Mouse (Mus musculus): ENCODE measurements around the gene Rpp25l. TPM values are rescaled to one million over a fixed set of nuclear protein-coding genes. Genes with fewer than 3 reads are reported as not detected.

The Rpp25l gene
- polyA plus RNA-seq, 1 experiment from 2014 or later, result 65.2 TPM

- no peak overlapping the region for H3K4me3 ChIP-seq (replicated peaks; ENCODE audit: low read depth, low read length)
- no peak overlapping the region for H3K4me2 ChIP-seq (ENCODE audit: low read length)
- ATAC-seq (replicated peaks; ENCODE audit: low FRiP score, low read depth) (no peak), DNase-seq (ENCODE audit: low spot score) (no peak)
- H3K9me3 ChIP-seq (replicated peaks; ENCODE audit: low read length), result no peaks in the 10 kb centered on the region
- H3K27ac ChIP-seq, result no peak overlapping the region
- no peak overlapping the region for H3K9ac ChIP-seq (ENCODE audit: low read depth, low read length)
- H3K27me3 ChIP-seq (ENCODE audit: insufficient read depth, low read length), result no peaks in the 10 kb centered on the region
- WGBS, result 65% methylated on average over 11 of the region's 11 CpGs
- peaks cover 44% of the 10 kb centered on the region for H3K4me1 ChIP-seq (replicated peaks; ENCODE audit: insufficient read depth, low read length)
- no peaks in the 10 kb centered on the region for H3K36me3 ChIP-seq (ENCODE audit: insufficient read depth, low read length)
- no peak for TF ChIP-seq CTCF (IDR thresholded peaks at IDR 0.05; ENCODE audit: low read depth)
Observed at GRCm38 (mm10) chr4:41662723-41663122, 50.6 kb downstream of the Rpp25l start.

Other genes with a start within 250 kb of the Rpp25l start
- 2.0 and 2.4 TPM in 2 replicates for gene Kif24, start 248.6 kb downstream of the Rpp25l start, polyA plus RNA-seq (2015; fragmentation: Nextera tagmentation; extraction: Ambion mirVana)
- 57.2 and 61.7 TPM in 2 replicates for gene Nudt2, start 248.4 kb downstream of the Rpp25l start, polyA plus RNA-seq (2015; fragmentation: Nextera tagmentation; extraction: Ambion mirVana)
- 5.3 and 6.1 TPM in 2 replicates for gene AI464131, start 210.5 kb downstream of the Rpp25l start, polyA plus RNA-seq (2015; fragmentation: Nextera tagmentation; extraction: Ambion mirVana)
- 0.43 and 0.68 TPM in 2 replicates for gene 1110017D15Rik, start 196.2 kb downstream of the Rpp25l start, polyA plus RNA-seq (2015; fragmentation: Nextera tagmentation; extraction: Ambion mirVana)
- gene Fam219a, start 144.0 kb downstream of the Rpp25l start, polyA plus RNA-seq (2015; fragmentation: Nextera tagmentation; extraction: Ambion mirVana), result 2.3 and 2.9 TPM in 2 replicates
- gene Dnaic1, start 143.8 kb downstream of the Rpp25l start, polyA plus RNA-seq (2015; fragmentation: Nextera tagmentation; extraction: Ambion mirVana), result 1.3 and 2.0 TPM in 2 replicates
- gene Enho, start 73.2 kb downstream of the Rpp25l start, polyA plus RNA-seq (2015; fragmentation: Nextera tagmentation; extraction: Ambion mirVana), result 20.2 and 23.9 TPM in 2 replicates
- gene Cntfr, start 16.4 kb downstream of the Rpp25l start, polyA plus RNA-seq (2015; fragmentation: Nextera tagmentation; extraction: Ambion mirVana), result 8.6 and 8.7 TPM in 2 replicates
- 157 and 159 TPM in 2 replicates for gene Il11ra1, start 13.5 kb downstream of the Rpp25l start, polyA plus RNA-seq (2015; fragmentation: Nextera tagmentation; extraction: Ambion mirVana)
- gene Dctn3, start 9.6 kb upstream of the Rpp25l start, polyA plus RNA-seq (2015; fragmentation: Nextera tagmentation; extraction: Ambion mirVana), result 152 and 154 TPM in 2 replicates
- 0.08 and 0.14 TPM in 2 replicates for gene Arid3c, start 17.6 kb upstream of the Rpp25l start, polyA plus RNA-seq (2015; fragmentation: Nextera tagmentation; extraction: Ambion mirVana)
- 72.1 and 75.2 TPM in 2 replicates for gene Galt, start 41.7 kb upstream of the Rpp25l start, polyA plus RNA-seq (2015; fragmentation: Nextera tagmentation; extraction: Ambion mirVana)
- gene Sigmar1, start 42.6 kb upstream of the Rpp25l start, polyA plus RNA-seq (2015; fragmentation: Nextera tagmentation; extraction: Ambion mirVana), result 58.4 and 64.4 TPM in 2 replicates
- gene Ccl27a, start 60.7 kb upstream of the Rpp25l start, polyA plus RNA-seq (2015; fragmentation: Nextera tagmentation; extraction: Ambion mirVana), result 39.1 and 42.1 TPM in 2 replicates
- 8.4 and 14.8 TPM in 2 replicates for gene Gm21541, start 190.1 kb upstream of the Rpp25l start, polyA plus RNA-seq (2015; fragmentation: Nextera tagmentation; extraction: Ambion mirVana)
- gene Gm20878, start 228.0 kb upstream of the Rpp25l start, polyA plus RNA-seq (2015; fragmentation: Nextera tagmentation; extraction: Ambion mirVana), result 1.2 and 1.5 TPM in 2 replicates